Mouse (Mus musculus) erythroblast, embryonic 14.5 days (primary cell): Measurements from ENCODE around the gene Wdtc1.

Experiments used
- GATA1 ChIP-seq: IDR thresholded peaks from 2 replicates; pipeline ENCODE4 v1.6.1; 2012; ENCODE audit warnings: low read length, inconsistent platforms, mixed read lengths
- TAL1 ChIP-seq: IDR thresholded peaks from 3 replicates; pipeline ENCODE4 v1.6.1; 2012; ENCODE audit warnings: low read length, inconsistent platforms, mixed read lengths

- no peak for TF ChIP-seq TAL1
- no peak for TF ChIP-seq GATA1
Observed at GRCm38 (mm10) chr4:133398619-133399018, 45.3 kb upstream of the Wdtc1 start.
